Mouse (Mus musculus) myocyte (in vitro differentiated cells): ENCODE measurements around the gene Eftud2.

Source experiments
- E2F4 ChIP-seq: IDR thresholded peaks from one replicate; pipeline ENCODE4 v1.6.1; 2011; ENCODE audit warnings: mild to moderate bottlenecking, control low read depth, moderate library complexity; ENCODE audit not compliant: insufficient read depth
- MYOG ChIP-seq, 3 experiments: IDR thresholded peaks; one replicate each; pipeline ENCODE4 v1.6.1; 2011; ENCODE audit warnings: control low read depth in 2 of 3, low read depth in 2 of 3, mild to moderate bottlenecking in 2 of 3; ENCODE audit not compliant: insufficient read length in 2 of 3, control insufficient read depth in 1 of 3, insufficient read depth in 1 of 3
- POLR2A ChIP-seq: IDR thresholded peaks from one replicate; pipeline ENCODE4 v1.6.1; 2011; ENCODE audit warnings: low read depth, mild to moderate bottlenecking, control low read depth, moderate library complexity; ENCODE audit not compliant: insufficient read length

DNA sequence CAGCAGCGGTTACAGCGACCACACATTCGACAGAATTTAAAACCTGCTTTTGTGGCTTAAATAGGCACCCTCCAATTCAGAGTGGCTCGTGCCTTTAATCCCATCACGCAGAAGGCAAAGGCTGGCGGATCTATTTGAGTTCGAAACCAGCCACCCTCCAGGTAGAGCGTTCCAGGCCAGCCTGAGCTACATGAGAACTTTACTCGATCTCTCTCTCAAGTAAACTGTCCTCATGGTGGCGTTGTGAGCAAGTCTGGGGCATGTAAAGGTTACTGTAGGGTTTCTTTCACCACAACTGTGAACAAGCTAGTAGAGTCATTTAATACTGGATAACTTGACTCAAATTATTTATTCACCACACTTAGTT lies 44.5 kb upstream of the Eftud2 start:
- no peak for TF ChIP-seq POLR2A
- TF ChIP-seq MYOG (IDR thresholded peaks at IDR 0.05; ENCODE audit: control insufficient read depth in 1 of 3, insufficient read depth in 1 of 3, insufficient read length in 2 of 3, low read depth in 2 of 3): no peak
- TF ChIP-seq E2F4: no peak
